Mouse (Mus musculus): ENCODE measurements around the gene Atp4a. TPM values are rescaled to one million over a fixed set of nuclear protein-coding genes. Genes with fewer than 3 reads are reported as not detected.
"Not testable (repeated sequence)": the region's sequence is repeated elsewhere in the genome, so short reads cannot be mapped to it uniquely, and the experiment has no call there.

Atp4a gene
- polyA plus RNA-seq, 1 experiment, result 3.8 TPM

DNA sequence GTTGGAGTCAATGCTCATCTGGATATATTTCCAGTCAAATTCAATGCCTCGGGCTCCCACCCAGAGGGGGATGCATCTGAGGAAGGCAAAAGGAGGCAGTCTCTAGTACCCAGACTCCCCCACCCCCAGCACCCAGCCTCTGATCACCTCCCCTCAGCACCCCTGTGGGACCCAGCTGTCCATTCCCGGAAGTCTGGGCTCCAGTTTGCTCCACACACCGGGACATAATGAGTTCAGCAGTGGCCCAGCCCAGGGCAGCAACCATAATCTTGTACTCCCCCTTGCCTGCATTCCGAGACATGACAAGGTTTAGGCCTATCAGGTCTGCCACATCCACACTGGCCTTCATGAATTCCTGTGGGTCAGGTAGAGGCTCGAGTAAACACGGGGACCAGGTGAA lies 16.2 kb downstream of the Atp4a start:
- Histone ChIP-seq H3K36me3 (ENCODE audit: control insufficient read depth, insufficient read depth, low read length) (no peaks in the 10 kb centered on the region), H3K4me3 (ENCODE audit: control insufficient read depth, insufficient read depth, low read length) (no peak overlapping the region), H3K27me3 (ENCODE audit: control insufficient read depth, insufficient read depth, low read length) (no peaks in the 10 kb centered on the region), H3K27ac (ENCODE audit: control insufficient read depth, insufficient read depth, low read length) (no peak overlapping the region), H3K4me1 (replicated peaks; ENCODE audit: control insufficient read depth, insufficient read depth, low read length) (peaks cover 16% of the 10 kb centered on the region)
- no peak for DNase-seq
- TF ChIP-seq CTCF (IDR thresholded peaks at IDR 0.05; ENCODE audit: borderline replicate concordance, control insufficient read depth, extremely low read depth, insufficient read depth, low read length, poor library complexity) (no peak), POLR2A (IDR thresholded peaks at IDR 0.05; ENCODE audit: control insufficient read depth, extremely low read depth, insufficient read depth, low read length, poor library complexity) (no peak)
- 91% methylated on average over 6 of the region's 6 CpGs for WGBS

DNA sequence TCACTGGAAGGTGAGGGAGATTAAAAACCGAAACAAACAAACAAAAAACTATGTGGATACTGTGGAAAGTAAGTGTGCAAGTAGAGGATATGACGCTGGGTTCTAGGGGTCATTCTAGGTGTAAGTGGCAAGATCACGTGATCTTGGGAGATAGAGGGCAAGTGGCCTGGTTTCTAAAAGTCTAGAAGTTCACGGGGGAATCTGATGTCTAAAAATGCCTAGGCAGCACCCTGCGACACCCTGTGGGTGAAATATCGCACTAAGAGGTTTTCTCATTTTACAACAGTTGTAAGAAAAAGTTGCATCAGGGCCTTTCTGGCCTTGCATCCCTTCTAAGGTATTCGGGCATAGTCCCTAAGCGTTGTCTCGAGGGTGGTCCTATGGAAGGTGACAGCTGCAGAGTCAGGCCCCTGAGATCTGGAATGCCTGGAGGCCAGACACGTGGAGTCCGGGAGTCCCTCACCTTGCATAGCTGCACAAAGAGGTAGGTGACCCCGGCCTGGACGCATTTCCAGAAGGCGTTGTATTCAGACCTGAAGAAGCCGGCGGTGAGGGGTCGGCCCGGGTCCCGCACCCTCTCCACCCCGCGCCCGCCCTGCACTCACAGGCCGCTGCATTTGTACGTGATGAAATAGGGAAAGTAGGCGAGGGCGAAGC lies 16.9 kb downstream of the Atp4a start:
- Histone ChIP-seq H3K4me1 (replicated peaks; ENCODE audit: control insufficient read depth, insufficient read depth, low read length) (peaks cover 16% of the 10 kb centered on the region), H3K36me3 (ENCODE audit: control insufficient read depth, insufficient read depth, low read length) (no peaks in the 10 kb centered on the region), H3K27ac (ENCODE audit: control insufficient read depth, insufficient read depth, low read length) (no peak overlapping the region), H3K4me3 (ENCODE audit: control insufficient read depth, insufficient read depth, low read length) (peak overlapping the region; percentile 79), H3K27me3 (ENCODE audit: control insufficient read depth, insufficient read depth, low read length) (no peaks in the 10 kb centered on the region)
- 8% methylated on average over 26 of the region's 26 CpGs for WGBS
- no peak for TF ChIP-seq CTCF (IDR thresholded peaks at IDR 0.05; ENCODE audit: borderline replicate concordance, control insufficient read depth, extremely low read depth, insufficient read depth, low read length, poor library complexity)
- TF ChIP-seq POLR2A (IDR thresholded peaks at IDR 0.05; ENCODE audit: control insufficient read depth, extremely low read depth, insufficient read depth, low read length, poor library complexity), result no peak
- DNase-seq, result no peak

DNA sequence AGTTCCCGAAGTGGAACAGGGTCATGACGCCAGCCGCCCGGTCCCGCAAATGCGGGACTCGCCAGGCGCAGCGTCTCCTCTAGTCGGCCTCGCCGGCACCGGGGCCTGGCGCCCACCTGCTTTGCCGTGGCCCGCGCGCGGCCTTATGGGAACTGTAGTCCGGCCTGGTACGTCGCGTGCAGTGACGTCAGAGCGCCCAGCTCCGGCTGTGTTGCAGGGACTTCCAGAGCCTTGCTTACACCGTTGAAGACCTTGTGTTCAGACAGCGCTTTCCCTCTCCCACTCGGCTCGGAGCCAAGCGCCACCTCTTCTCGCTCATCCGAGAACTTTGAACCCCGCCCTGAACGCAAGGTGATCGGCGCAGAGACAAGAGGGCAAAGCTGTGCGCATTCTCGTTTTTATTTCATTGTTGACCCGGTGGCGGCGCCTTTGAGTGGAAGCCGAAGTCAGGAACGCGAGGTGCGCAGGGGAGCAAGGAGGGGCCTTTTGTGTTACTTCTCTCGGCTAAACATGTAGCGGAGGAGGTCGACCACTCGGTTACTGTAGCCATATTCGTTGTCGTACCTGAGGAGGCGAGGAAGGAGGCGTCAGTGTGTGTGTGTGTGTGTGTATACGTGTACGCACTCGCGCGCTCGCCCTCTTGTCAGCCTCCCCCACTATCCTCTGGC lies 17.5 kb downstream of the Atp4a start, which contains the start of gene Tmem147:
Tmem147 (minus strand) TSS at position 145 of the 668 bp plus-strand sequence.
- Histone ChIP-seq H3K36me3 (ENCODE audit: control insufficient read depth, insufficient read depth, low read length) (no peaks in the 10 kb centered on the region), H3K27ac (ENCODE audit: control insufficient read depth, insufficient read depth, low read length) (peak within 1 kb of the TSS; percentile 86), H3K4me1 (replicated peaks; ENCODE audit: control insufficient read depth, insufficient read depth, low read length) (peaks cover 16% of the 10 kb centered on the region), H3K27me3 (ENCODE audit: control insufficient read depth, insufficient read depth, low read length) (no peaks in the 10 kb centered on the region), H3K4me3 (ENCODE audit: control insufficient read depth, insufficient read depth, low read length) (peak within 1 kb of the TSS; percentile 79)
- WGBS, result under 1% methylated on average over 60 of the region's 60 CpGs
- peak; percentile 82 for TF ChIP-seq POLR2A (IDR thresholded peaks at IDR 0.05; ENCODE audit: control insufficient read depth, extremely low read depth, insufficient read depth, low read length, poor library complexity)
- TF ChIP-seq CTCF (IDR thresholded peaks at IDR 0.05; ENCODE audit: borderline replicate concordance, control insufficient read depth, extremely low read depth, insufficient read depth, low read length, poor library complexity), result no peak
- peak; percentile 97 for DNase-seq

DNA sequence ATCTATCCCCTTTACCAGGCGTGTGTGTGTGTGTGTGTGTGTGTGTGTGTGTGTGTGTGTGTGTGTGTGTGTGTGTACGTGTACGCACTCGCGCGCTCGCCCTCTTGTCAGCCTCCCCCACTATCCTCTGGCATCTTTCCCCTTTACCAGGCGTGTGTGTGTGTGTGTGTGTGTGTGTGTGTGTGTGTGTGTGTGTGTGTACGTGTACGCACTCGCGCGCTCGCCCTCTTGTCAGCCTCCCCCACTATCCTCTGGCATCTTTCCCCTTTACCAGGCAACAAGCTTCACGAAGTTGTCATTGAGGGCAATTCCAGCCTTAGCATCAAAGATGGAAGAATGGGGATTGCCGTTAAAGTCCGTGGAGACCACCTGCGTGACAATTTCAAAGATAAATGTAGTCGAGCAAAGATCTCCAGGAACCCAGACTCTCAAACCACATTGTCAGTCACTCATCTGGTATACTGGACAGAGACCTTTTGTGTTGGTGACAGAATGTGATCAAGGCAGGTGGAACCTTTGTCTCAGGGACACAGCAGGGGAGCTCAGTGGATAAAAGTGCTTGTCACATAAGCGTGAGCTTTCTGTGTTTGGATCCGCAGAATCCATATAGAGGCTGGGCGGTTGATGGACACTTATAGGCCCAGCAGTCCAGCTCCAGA lies 18.2 kb downstream of the Atp4a start:
- WGBS, result 16% methylated on average over 22 of the region's 22 CpGs

DNA sequence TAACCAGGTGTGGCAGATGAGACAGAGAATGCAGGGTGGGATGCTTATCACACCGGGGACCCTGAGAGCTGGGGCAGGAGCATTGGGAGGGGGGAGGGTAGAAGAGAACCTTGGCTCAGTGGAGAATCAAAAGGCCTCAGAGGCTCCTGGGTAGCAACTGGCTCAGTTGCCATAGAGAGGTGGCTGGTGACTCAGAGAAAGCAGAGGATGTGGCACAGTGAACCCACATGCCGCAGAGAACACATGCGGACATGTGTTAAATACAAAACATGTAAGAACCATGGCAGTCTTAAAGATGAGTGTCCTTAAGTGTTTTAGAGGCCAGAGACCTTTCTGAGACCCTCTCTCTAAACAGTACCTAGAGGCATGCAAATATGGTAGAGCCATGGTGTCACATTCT lies 24.2 kb downstream of the Atp4a start:
- DNase-seq, result no peak
- no peaks in the 10 kb centered on the region for H3K27me3 ChIP-seq (ENCODE audit: control insufficient read depth, insufficient read depth, low read length)
- 91% methylated on average over 3 of the region's 3 CpGs for WGBS
- H3K36me3 ChIP-seq (ENCODE audit: control insufficient read depth, insufficient read depth, low read length), result no peaks in the 10 kb centered on the region
- H3K4me1 ChIP-seq (replicated peaks; ENCODE audit: control insufficient read depth, insufficient read depth, low read length), result no peaks in the 10 kb centered on the region
- TF ChIP-seq POLR2A (IDR thresholded peaks at IDR 0.05; ENCODE audit: control insufficient read depth, extremely low read depth, insufficient read depth, low read length, poor library complexity) (no peak), CTCF (IDR thresholded peaks at IDR 0.05; ENCODE audit: borderline replicate concordance, control insufficient read depth, extremely low read depth, insufficient read depth, low read length, poor library complexity) (no peak)
- H3K4me3 ChIP-seq (ENCODE audit: control insufficient read depth, insufficient read depth, low read length), result no peak overlapping the region
- H3K27ac ChIP-seq (ENCODE audit: control insufficient read depth, insufficient read depth, low read length), result no peak overlapping the region

More for the DNA sequence above, 18.2 kb downstream of the Atp4a start:
- not testable (repeated sequence) for H3K27me3 ChIP-seq (ENCODE audit: control insufficient read depth, insufficient read depth, low read length); DNase-seq; H3K36me3 ChIP-seq (ENCODE audit: control insufficient read depth, insufficient read depth, low read length)
- Histone ChIP-seq H3K4me3 (ENCODE audit: control insufficient read depth, insufficient read depth, low read length) (peak overlapping the region; percentile 79), H3K4me1 (replicated peaks; ENCODE audit: control insufficient read depth, insufficient read depth, low read length) (peaks cover 16% of the 10 kb centered on the region), H3K27ac (ENCODE audit: control insufficient read depth, insufficient read depth, low read length) (peak overlapping the region; percentile 86)

DNA sequence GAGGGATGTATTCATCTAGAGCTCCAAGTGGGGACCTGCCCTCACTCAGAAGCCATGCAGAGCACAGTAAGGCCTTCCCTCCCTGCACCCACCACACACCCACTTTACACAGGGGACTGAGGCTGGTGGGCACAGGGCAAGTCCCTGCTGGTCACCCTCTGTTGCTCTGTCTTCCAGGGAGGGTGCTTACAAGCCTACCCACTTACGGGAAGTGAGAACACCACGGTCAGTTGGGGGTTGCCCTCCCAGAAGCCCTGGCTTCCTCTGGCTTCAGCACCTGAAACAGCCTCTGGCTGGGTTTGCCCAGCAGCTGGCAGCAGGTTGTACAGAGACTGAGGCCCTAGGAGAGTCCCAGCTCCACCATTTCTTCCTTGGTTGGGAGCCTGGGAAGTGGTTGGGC lies 30.6 kb downstream of the Atp4a start:
- not testable (repeated sequence) for H3K27ac ChIP-seq (ENCODE audit: control insufficient read depth, insufficient read depth, low read length); H3K4me3 ChIP-seq (ENCODE audit: control insufficient read depth, insufficient read depth, low read length); DNase-seq; H3K27me3 ChIP-seq (ENCODE audit: control insufficient read depth, insufficient read depth, low read length); H3K36me3 ChIP-seq (ENCODE audit: control insufficient read depth, insufficient read depth, low read length); H3K4me1 ChIP-seq (replicated peaks; ENCODE audit: control insufficient read depth, insufficient read depth, low read length)
- WGBS, result 35% methylated on average over 2 of the region's 2 CpGs

DNA sequence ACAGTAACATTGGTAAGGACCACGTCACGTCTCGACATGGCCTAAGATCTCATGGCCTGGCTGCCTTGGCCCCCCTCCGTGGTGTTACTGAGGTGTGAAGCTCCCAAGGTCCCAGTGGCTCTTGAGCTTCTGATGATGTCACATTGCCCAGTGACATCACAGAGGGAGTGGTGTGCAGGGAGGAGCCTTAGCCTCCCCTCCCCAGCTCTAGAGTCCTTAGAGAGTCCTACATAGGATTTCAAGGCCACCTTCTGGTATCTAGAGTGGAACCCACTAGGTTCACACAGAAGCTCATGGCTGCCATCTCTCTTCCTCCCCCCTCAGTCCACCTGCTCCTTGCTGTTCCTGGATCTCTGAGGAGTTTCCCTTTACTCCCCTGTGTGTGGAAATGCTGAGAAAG lies 31.6 kb downstream of the Atp4a start, which contains the start of gene Gapdhs:
Gapdhs (minus strand) TSS at position 65 of the 400 bp plus-strand sequence.
- H3K36me3 ChIP-seq (ENCODE audit: control insufficient read depth, insufficient read depth, low read length); H3K4me3 ChIP-seq (ENCODE audit: control insufficient read depth, insufficient read depth, low read length); DNase-seq; H3K27me3 ChIP-seq (ENCODE audit: control insufficient read depth, insufficient read depth, low read length); H3K27ac ChIP-seq (ENCODE audit: control insufficient read depth, insufficient read depth, low read length); H3K4me1 ChIP-seq (replicated peaks; ENCODE audit: control insufficient read depth, insufficient read depth, low read length): not testable (repeated sequence)
- 100% methylated on average over 3 of the region's 4 CpGs for WGBS
